Mouse (Mus musculus): ENCODE results near the gene Gm20661. TPM values are rescaled to one million over a fixed set of nuclear protein-coding genes. Genes with fewer than 3 reads are reported as not detected.

Gene Gm20661
- polyA plus RNA-seq, 1 experiment from 2014 or later, result 0.16 TPM

Other genes with a start within 250 kb of the Gm20661 start
- 48.8 to 74.7 TPM (median 61.8 TPM) in 3 replicates for gene Rbm5, start 212.1 kb upstream of the Gm20661 start, polyA plus RNA-seq (2018)
- gene Rbm6, start 109.8 kb upstream of the Gm20661 start, polyA plus RNA-seq (2018), result 41.6 to 90.8 TPM (median 45.5 TPM) in 3 replicates
- gene Mon1a, start 94.9 kb upstream of the Gm20661 start, polyA plus RNA-seq (2018), result 8.2 to 10.9 TPM (median 8.7 TPM) in 3 replicates
- not detected in 3 replicates for gene Mst1r, start 76.2 kb upstream of the Gm20661 start, polyA plus RNA-seq (2018)
- not detected in 3 replicates for gene Actl11, start 54.6 kb upstream of the Gm20661 start, polyA plus RNA-seq (2018)
- gene Camkv, start 47.4 kb upstream of the Gm20661 start, polyA plus RNA-seq (2018), result not detected in 3 replicates
- gene Traip, start 32.9 kb upstream of the Gm20661 start, polyA plus RNA-seq (2018), result 0.43 to 3.0 TPM (median 1.1 TPM) in 3 replicates
- 33.6 to 130 TPM (median 36.8 TPM) in 3 replicates for gene Uba7, start 7.6 kb upstream of the Gm20661 start, polyA plus RNA-seq (2018)
- gene Inka1, start 2.8 kb downstream of the Gm20661 start, polyA plus RNA-seq (2018), result 5.7 to 14.7 TPM (median 13.6 TPM) in 3 replicates
- gene Cdhr4, start 9.4 kb downstream of the Gm20661 start, polyA plus RNA-seq (2018), result 0.30 to 2.2 TPM in 2 of 3 replicates, not detected in the other
- 1.0 to 1.3 TPM in 2 of 3 replicates, not detected in the other for gene Gm20662, start 13.3 kb downstream of the Gm20661 start, polyA plus RNA-seq (2018)
- 34.5 to 93.7 TPM (median 45.4 TPM) in 3 replicates for gene Ip6k1, start 19.4 kb downstream of the Gm20661 start, polyA plus RNA-seq (2018)
- gene Gmppb, start 66.2 kb downstream of the Gm20661 start, polyA plus RNA-seq (2018), result 5.4 to 20.7 TPM (median 8.9 TPM) in 3 replicates
- 0.29 to 1.1 TPM (median 0.97 TPM) in 3 replicates for gene Amigo3, start 70.1 kb downstream of the Gm20661 start, polyA plus RNA-seq (2018)
- 0.09 to 0.19 TPM in 2 of 3 replicates, not detected in the other for gene Mst1, start 97.4 kb downstream of the Gm20661 start, polyA plus RNA-seq (2018)
- 16.0 to 22.0 TPM (median 16.5 TPM) in 3 replicates for gene Rnf123, start 100.3 kb downstream of the Gm20661 start, polyA plus RNA-seq (2018)
- 30.5 to 37.0 TPM (median 32.8 TPM) in 3 replicates for gene Apeh, start 111.5 kb downstream of the Gm20661 start, polyA plus RNA-seq (2018)
- 4.3 to 8.4 TPM (median 4.9 TPM) in 3 replicates for gene Bsn, start 207.3 kb downstream of the Gm20661 start, polyA plus RNA-seq (2018)